Mouse (Mus musculus) forebrain, embryonic 13.5 days (tissue): ENCODE measurements around the gene Dpp8. TPM values are rescaled to one million over a fixed set of nuclear protein-coding genes. Genes with fewer than 3 reads are reported as not detected.
"Not testable (repeated sequence)": the region's sequence is repeated elsewhere in the genome, so short reads cannot be mapped to it uniquely, and the experiment has no call there.

Source experiments
- ATAC-seq: fragments of 200-750 bp; cut with Nextera tagmentation; 2 replicates; pipeline ENCODE4 v1.8.0; 2017
- H3K27ac ChIP-seq: fragments of 300-500 bp; sonication (generic); 2 replicates; pipeline ENCODE4 v1.5.1; 2015; ENCODE audit warnings: inconsistent platforms, mild to moderate bottlenecking, moderate library complexity
- H3K27me3 ChIP-seq: fragments of 300-500 bp; sonication (generic); 2 replicates; pipeline ENCODE4 v1.6.1; 2015; ENCODE audit warnings: mild to moderate bottlenecking, inconsistent platforms
- H3K36me3 ChIP-seq: fragments of 300-500 bp; sonication (generic); 2 replicates; pipeline ENCODE4 v1.6.1; 2015; ENCODE audit warnings: mild to moderate bottlenecking, inconsistent platforms; ENCODE audit not compliant: poor library complexity, severe bottlenecking
- H3K4me1 ChIP-seq: fragments of 300-500 bp; sonication (generic); 2 replicates; pipeline ENCODE4 v1.6.1; 2015; ENCODE audit warnings: inconsistent platforms
- H3K4me2 ChIP-seq: fragments of 300-500 bp; sonication (generic); 2 replicates; pipeline ENCODE4 v1.6.1; 2015; ENCODE audit warnings: inconsistent platforms, mild to moderate bottlenecking, moderate library complexity
- H3K4me3 ChIP-seq: fragments of 300-500 bp; sonication (generic); 2 replicates; pipeline ENCODE4 v1.5.1; 2015; ENCODE audit warnings: mild to moderate bottlenecking, inconsistent platforms
- H3K9ac ChIP-seq: fragments of 300-500 bp; sonication (generic); 2 replicates; pipeline ENCODE4 v1.6.1; 2015; ENCODE audit warnings: mild to moderate bottlenecking, inconsistent platforms
- H3K9me3 ChIP-seq: fragments of 300-500 bp; sonication (generic); replicated peaks from 2 replicates; pipeline ENCODE4 v1.6.1; 2016; ENCODE audit warnings: inconsistent platforms
- WGBS: fragments of 180-500 bp; shearing (Covaris S2); methylation state at CpG from one replicate; pipeline ENCODE4 v1.1.7; 2015; 5-methylcytosine and 5-hydroxymethylcytosine counted together
- polyA plus RNA-seq: library from polyadenylated mRNA; unstranded; fragments of >200 nt; fragmentation: Nextera tagmentation; extraction: Ambion mirVana; gene quantifications from 2 replicates; pipeline ENCODE4 v1.2.1, GENCODE M21; 2015

Dpp8 gene
- polyA plus RNA-seq, 1 experiment from 2014 or later: 34.9 TPM

- Histone ChIP-seq H3K9ac (no peak overlapping the region), H3K27me3 (no peaks in the 10 kb centered on the region), H3K27ac (no peak overlapping the region), H3K36me3 (peaks cover 88% of the 10 kb centered on the region), H3K9me3 (no peaks in the 10 kb centered on the region), H3K4me1 (no peaks in the 10 kb centered on the region), H3K4me3 (no peak overlapping the region), H3K4me2 (no peak overlapping the region)
- no peak for ATAC-seq
- 88% methylated on average over 15 of the region's 15 CpGs for WGBS
Measured at GRCm38 (mm10) chr9:65074251-65074650, 42.0 kb downstream of the Dpp8 start.

GRCm38 (mm10) chr9:65074855-65075493, 42.8 kb downstream of the Dpp8 start:
- H3K4me1 ChIP-seq: no peaks in the 10 kb centered on the region
- H3K36me3 ChIP-seq: peaks cover 90% of the 10 kb centered on the region
- H3K9me3 ChIP-seq: no peaks in the 10 kb centered on the region
- no peaks in the 10 kb centered on the region for H3K27me3 ChIP-seq
- no peak overlapping the region for H3K27ac ChIP-seq
- H3K4me3 ChIP-seq: no peak overlapping the region
- ATAC-seq: no peak
- no peak overlapping the region for H3K4me2 ChIP-seq
- WGBS: 89% methylated on average over 6 of the region's 6 CpGs
- H3K9ac ChIP-seq: no peak overlapping the region

DNA sequence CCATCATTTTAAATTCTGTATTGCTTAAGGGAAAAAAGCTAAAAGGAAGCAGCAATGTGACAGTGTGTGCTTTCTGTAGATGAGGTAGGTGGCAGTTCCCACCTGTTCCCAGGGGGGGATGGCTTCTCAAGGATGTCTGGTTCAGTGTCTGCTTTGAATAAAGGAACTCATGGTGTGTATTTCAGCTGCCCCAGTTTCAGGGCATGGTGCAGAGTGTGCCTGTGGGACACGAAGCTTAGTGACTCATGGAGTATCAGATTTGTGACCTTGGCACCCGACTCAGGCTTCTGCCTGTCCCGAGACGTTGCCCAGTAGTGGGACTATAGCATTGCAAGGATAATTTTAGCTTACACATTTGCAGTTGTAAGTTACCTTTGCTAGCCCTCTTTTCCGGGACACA, 45.3 kb downstream of the Dpp8 start:
- no peak for ATAC-seq
- no peak overlapping the region for H3K4me3 ChIP-seq
- H3K27me3 ChIP-seq: no peaks in the 10 kb centered on the region
- H3K9me3 ChIP-seq: no peaks in the 10 kb centered on the region
- H3K4me2 ChIP-seq: no peak overlapping the region
- H3K36me3 ChIP-seq: peaks cover 92% of the 10 kb centered on the region
- H3K9ac ChIP-seq: no peak overlapping the region
- no peaks in the 10 kb centered on the region for H3K4me1 ChIP-seq
- no peak overlapping the region for H3K27ac ChIP-seq
- 89% methylated on average over 5 of the region's 5 CpGs for WGBS

DNA sequence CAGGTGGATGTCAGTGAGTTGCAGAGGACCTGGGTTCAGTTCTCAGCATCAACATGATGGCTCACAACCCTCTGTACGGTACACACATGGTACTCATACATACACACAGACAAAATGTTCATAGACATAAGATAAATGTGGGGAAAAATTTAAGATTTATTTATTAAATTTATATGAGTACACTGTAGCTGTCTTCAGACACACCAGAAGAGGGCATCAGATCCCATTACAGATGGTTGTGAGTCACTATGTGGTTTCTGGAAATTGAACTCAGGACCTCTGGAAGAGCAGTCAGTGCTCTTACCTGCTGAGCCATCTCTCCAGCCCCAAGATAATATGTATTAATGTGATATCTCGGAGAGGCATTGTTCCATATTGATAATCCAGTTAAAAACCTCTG, 47.9 kb downstream of the Dpp8 start:
- H3K9ac ChIP-seq, H3K27me3 ChIP-seq, H3K9me3 ChIP-seq, H3K4me1 ChIP-seq, ATAC-seq, H3K4me2 ChIP-seq, H3K27ac ChIP-seq, H3K4me3 ChIP-seq: not testable (repeated sequence)
- WGBS: 96% methylated on average over 2 of the region's 2 CpGs
- peaks cover 90% of the 10 kb centered on the region for H3K36me3 ChIP-seq

GRCm38 (mm10) chr9:65083075-65083765, 51.0 kb downstream of the Dpp8 start:
- Histone ChIP-seq H3K4me3 (no peak overlapping the region), H3K4me2 (no peak overlapping the region), H3K4me1 (no peaks in the 10 kb centered on the region), H3K27ac (no peak overlapping the region), H3K27me3 (no peaks in the 10 kb centered on the region), H3K36me3 (peaks cover 63% of the 10 kb centered on the region), H3K9me3 (no peaks in the 10 kb centered on the region), H3K9ac (no peak overlapping the region)
- 92% methylated on average over 18 of the region's 18 CpGs for WGBS
- no peak for ATAC-seq

GRCm38 (mm10) chr9:65084198-65084807, 52.1 kb downstream of the Dpp8 start:
- WGBS: 88% methylated on average over 7 of the region's 7 CpGs
- Histone ChIP-seq H3K27me3 (no peaks in the 10 kb centered on the region), H3K9ac (no peak overlapping the region), H3K27ac (no peak overlapping the region), H3K4me1 (no peaks in the 10 kb centered on the region), H3K9me3 (no peaks in the 10 kb centered on the region), H3K36me3 (peaks cover 52% of the 10 kb centered on the region), H3K4me2 (no peak overlapping the region), H3K4me3 (no peak overlapping the region)
- no peak for ATAC-seq

DNA sequence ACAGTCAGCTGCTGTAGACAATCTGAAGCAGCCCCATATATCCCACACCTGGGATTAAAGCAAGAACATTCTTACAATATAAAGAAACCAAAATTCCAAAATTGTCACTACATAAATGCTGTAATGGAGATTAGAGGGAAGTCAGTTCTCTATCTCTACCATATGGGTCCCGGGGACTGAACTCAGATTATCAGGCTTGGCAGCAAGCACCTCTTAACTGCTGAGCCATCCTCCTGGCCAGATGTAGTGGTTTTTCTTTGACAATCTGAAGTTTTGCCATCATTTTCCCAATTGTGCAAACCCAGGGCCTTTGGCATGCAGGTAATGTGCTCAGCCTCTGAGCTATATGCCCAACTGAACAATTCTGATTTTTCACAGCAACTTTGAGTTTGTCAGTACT, 53.1 kb downstream of the Dpp8 start:
- no peak overlapping the region for H3K27ac ChIP-seq
- no peak overlapping the region for H3K4me3 ChIP-seq
- H3K9me3 ChIP-seq: no peaks in the 10 kb centered on the region
- H3K27me3 ChIP-seq: no peaks in the 10 kb centered on the region
- 97% methylated on average over 1 of the region's 1 CpGs for WGBS
- H3K4me2 ChIP-seq: no peak overlapping the region
- H3K9ac ChIP-seq: no peak overlapping the region
- H3K36me3 ChIP-seq: peaks cover 43% of the 10 kb centered on the region
- 0 out of 2 replicates have a peak, but pooled peaks cover 5% of the 10 kb centered on the region for H3K4me1 ChIP-seq
- ATAC-seq: no peak

- 83% methylated on average over 1 of the region's 1 CpGs for WGBS
- no peak for ATAC-seq
- H3K27ac ChIP-seq: no peak overlapping the region
- H3K36me3 ChIP-seq: peaks cover 29% of the 10 kb centered on the region
- no peak overlapping the region for H3K4me3 ChIP-seq
- no peaks in the 10 kb centered on the region for H3K9me3 ChIP-seq
- no peak overlapping the region for H3K4me2 ChIP-seq
- 0 out of 2 replicates have a peak, but pooled peaks cover 5% of the 10 kb centered on the region for H3K4me1 ChIP-seq
- H3K9ac ChIP-seq: no peak overlapping the region
- H3K27me3 ChIP-seq: no peaks in the 10 kb centered on the region
Measured at GRCm38 (mm10) chr9:65086801-65087200, 54.6 kb downstream of the Dpp8 start.

DNA sequence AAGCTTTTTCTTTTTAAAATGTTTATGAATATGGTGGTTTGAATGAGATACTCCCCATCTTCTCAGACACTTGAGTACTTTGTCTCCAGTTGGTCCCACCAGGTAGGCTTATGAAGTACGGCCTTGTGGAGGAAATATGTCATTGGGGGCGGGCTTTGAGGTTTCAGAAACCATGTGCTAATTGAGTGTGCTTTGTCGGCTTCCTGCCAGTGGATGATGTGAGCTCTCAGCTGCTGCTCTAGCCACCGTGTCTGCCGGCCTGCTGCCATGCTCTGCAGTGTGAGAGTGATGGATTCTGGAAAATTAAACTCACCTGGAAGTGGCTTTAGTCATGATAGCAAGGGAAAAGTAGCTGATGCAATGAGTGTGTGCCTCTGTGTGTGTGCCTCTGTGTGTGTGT, 55.3 kb downstream of the Dpp8 start:
- 0 out of 2 replicates have a peak, but pooled peaks cover 5% of the 10 kb centered on the region for H3K4me1 ChIP-seq
- no peaks in the 10 kb centered on the region for H3K27me3 ChIP-seq
- no peak overlapping the region for H3K4me3 ChIP-seq
- WGBS: 49% methylated on average over 5 of the region's 5 CpGs
- H3K27ac ChIP-seq: no peak overlapping the region
- H3K4me2 ChIP-seq: no peak overlapping the region
- peaks cover 23% of the 10 kb centered on the region for H3K36me3 ChIP-seq
- ATAC-seq: no peak
- H3K9me3 ChIP-seq: no peaks in the 10 kb centered on the region
- no peak overlapping the region for H3K9ac ChIP-seq

DNA sequence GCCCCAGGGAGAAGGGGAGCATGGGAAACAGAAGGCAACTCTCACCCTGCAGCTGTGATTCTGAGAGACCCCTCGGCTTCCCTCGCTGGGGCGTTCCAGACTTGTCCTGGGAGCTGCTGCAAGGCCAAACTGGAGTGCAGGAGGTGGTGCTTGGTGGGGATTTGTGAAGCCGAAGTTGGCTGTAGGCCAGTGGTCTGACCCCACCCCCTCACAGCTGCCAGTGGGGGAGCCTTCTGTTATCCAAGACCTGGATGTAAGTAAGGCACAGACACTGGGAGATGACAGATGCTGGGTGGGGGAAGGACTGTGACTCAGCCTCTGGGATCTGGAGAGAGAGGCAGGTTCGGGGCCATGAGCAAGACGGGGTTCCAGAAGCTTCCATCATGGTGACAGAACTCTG, 62.0 kb downstream of the Dpp8 start:
- Histone ChIP-seq H3K4me2 (no peak overlapping the region), H3K4me3 (no peak overlapping the region), H3K36me3 (no peaks in the 10 kb centered on the region), H3K9ac (no peak overlapping the region), H3K9me3 (no peaks in the 10 kb centered on the region), H3K27ac (peak overlapping the region; percentile 22; the same call in 1 of the 2 replicates), H3K27me3 (no peaks in the 10 kb centered on the region), H3K4me1 (peaks cover 14% of the 10 kb centered on the region)
- peak; percentile 67; the same call in 1 of the 2 replicates for ATAC-seq
- WGBS: 38% methylated on average over 6 of the region's 6 CpGs

- no peaks in the 10 kb centered on the region for H3K36me3 ChIP-seq
- H3K27ac ChIP-seq: peak within 1 kb of the TSS; percentile 73
- H3K4me1 ChIP-seq: peaks cover 28% of the 10 kb centered on the region
- H3K4me2 ChIP-seq: peak within 1 kb of the TSS; percentile 98
- peak within 1 kb of the TSS; percentile 84 for H3K4me3 ChIP-seq
- no peaks in the 10 kb centered on the region for H3K27me3 ChIP-seq
- H3K9ac ChIP-seq: peak within 1 kb of the TSS; percentile 90
- 0 out of 2 replicates have a peak, but pooled peaks cover 7% of the 10 kb centered on the region for H3K9me3 ChIP-seq
- WGBS: 1% methylated on average over 61 of the region's 76 CpGs
- ATAC-seq: no peak
Measured at GRCm38 (mm10) chr9:65100991-65101685, 68.9 kb downstream of the Dpp8 start, which contains the start of gene Igdcc4. TSS of gene Igdcc4 (plus strand) at chr9:65101486.
